Mouse (Mus musculus) adrenal gland, postnatal 36 days (tissue): Measurements from ENCODE around the gene Gclc. TPM values are rescaled to one million over a fixed set of nuclear protein-coding genes. Genes with fewer than 3 reads are reported as not detected.

Experiments
- DNase-seq, 2 experiments: peaks; one replicate each; pipeline ENCODE4 v3.0.0; 2021; ENCODE audit warnings: mixed read lengths in 1 of 2
- long read RNA-seq, 2 experiments: library from polyadenylated mRNA; stranded (forward); transcript quantifications; one replicate each; pipeline ENCODE4 v2.0.0; 2021; ENCODE audit warnings: borderline sequencing depth in 2 of 2
- total RNA-seq, 2 experiments: library from RNA; stranded (reverse); gene quantifications; 2 replicates each; pipeline ENCODE4 v1.2.3; 2021

Gene Gclc
- total RNA-seq, result 10 to 100 TPM; 40.9 to 47.2 TPM
- long read RNA-seq, experiment 1, transcript Gclc-201 (16 exons, 3,423 nt), result major isoform, 50 of 62 reads
- long read RNA-seq, experiment 1, partial matches to known transcripts, result 4 of 62 reads
- long read RNA-seq, experiment 1, other reads (novel, unspliced or antisense), result 8 of 62 reads
- long read RNA-seq, experiment 2, transcript Gclc-201 (16 exons, 3,423 nt), result major isoform, 6 of 10 reads
- long read RNA-seq, experiment 2, partial matches to known transcripts, result 3 of 10 reads
- long read RNA-seq, experiment 2, other reads (novel, unspliced or antisense), result 1 of 10 reads

DNA sequence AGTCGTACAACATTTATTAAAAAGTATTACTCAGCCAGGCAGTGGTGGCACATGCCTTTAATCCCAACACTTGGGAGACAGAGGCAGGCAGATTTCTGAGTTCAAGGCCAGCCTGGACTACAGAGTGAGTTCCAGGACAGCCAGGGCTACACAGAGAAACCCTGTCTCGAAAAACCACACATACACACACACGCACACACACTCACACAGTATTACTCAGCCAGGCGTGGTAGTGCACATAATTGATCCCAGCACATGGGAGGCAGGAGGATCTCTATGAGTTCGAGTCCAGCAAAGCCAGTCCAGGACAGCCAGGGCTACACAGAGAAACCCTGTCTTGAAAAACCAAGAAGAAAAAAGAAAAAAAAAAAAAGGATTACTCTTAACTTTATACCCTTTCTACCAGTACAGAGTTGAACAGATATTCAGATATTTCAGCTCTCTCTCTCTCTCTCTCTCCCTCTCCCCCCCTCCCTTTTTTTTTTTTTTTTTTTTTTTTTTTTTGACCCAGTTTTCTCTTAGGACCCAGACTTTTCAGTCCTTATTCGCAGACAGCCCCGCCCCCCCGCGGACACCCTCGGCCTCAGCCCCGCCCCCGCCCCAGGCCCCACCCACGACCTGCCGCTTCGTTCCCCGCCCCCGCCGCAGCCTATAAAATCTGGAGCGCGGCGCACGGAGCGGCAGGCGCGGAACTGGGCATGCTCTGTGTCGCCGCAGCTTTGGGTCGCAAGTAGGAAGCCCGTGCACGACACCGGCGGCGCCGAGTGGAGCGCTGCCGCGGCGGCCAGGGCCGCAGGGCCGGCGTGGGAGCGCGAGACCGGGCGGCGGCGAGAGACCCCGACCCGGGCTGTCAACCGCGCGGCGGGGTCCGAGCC is at the start of gene Gclc:
Gene Gclc, plus strand, starts transcription at position 683 of the 875 bp plus-strand sequence.
- DNase-seq, result peak; percentile 93 to 95

DNA sequence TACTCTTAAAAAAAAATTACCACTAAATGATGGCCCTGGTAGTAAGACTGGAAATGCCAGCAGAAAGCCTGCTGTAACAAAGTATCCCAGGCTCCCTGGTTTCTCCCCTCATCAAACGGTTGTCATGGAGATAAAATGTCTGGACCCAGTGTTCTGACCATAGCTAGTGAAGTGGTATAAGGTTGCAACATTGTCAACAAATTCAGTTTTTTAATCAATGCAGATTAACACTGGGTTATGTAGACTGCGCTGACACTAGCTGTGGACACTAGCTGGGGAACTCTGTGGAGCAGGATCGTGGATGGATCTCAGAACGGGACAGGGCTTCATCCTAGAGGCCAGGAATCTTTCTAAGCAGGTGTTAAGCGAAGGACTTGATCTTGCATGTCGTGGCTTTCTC is 47.8 kb upstream of the Gclc start:
- no peak for DNase-seq

DNA sequence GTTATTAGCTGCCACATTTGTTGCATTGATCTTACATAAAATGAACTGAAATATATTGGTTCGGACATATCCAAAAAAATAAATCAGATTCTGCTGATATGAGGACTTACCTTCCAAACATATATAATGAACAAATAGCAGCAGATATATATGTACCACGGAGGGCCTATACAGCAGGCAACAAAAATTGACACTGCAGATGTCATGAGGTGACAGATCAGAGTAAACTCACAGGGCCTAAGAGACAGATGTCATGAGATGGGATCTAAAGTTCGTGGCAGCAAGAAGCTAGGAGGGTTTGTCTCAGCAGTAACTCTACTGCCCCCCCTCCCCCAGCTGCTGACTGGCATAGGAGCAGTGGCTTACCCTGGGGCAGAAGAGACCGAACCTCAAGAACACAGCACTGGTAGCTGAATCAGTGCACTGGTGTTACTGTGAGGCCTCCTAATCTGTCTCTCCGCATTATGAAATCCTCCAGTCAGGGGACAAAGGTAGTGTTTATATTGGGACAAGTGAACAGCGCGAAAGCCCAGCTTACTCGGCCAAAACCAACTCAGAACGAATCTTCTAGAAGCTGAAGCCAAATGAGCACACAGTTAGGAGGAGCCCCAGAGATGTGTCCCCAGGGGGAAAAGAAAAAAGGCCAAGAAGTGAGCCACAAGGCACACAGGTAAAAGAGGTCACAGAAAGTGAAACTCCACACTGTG is 46.7 kb upstream of the Gclc start:
- DNase-seq, result no peak

- DNase-seq, result no peak
These were observed 45.4 kb upstream of the Gclc start for GRCm38 (mm10) chr9:77708950-77709349.

GRCm38 (mm10) chr9:77711021-77711569 is 43.2 kb upstream of the Gclc start:
- no peak for DNase-seq

GRCm38 (mm10) chr9:77712816-77713215 is 41.5 kb upstream of the Gclc start:
- DNase-seq, result no peak

- no peak for DNase-seq
These were observed 41.0 kb upstream of the Gclc start for GRCm38 (mm10) chr9:77713301-77713700.

GRCm38 (mm10) chr9:77715262-77715661 is 39.1 kb upstream of the Gclc start:
- no peak for DNase-seq

DNA sequence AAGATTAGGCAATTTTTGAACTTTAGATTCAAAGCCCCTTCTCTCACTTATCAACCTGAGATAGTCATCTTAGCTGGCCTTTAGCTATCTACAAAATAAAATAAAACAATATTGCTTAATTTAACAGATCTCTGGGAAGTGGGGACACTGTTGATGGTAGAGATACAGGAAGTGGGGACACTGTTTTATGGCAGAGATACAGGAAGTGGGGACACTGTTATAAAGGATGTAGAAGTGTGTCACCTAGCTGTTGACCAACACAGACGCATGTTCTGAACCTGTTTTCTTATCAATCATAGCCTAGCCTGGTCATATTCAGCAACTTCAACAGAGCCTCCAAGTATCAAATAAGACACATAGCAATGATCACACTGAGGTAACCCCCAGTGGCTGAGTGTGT is 38.3 kb upstream of the Gclc start:
- DNase-seq, result no peak

DNA sequence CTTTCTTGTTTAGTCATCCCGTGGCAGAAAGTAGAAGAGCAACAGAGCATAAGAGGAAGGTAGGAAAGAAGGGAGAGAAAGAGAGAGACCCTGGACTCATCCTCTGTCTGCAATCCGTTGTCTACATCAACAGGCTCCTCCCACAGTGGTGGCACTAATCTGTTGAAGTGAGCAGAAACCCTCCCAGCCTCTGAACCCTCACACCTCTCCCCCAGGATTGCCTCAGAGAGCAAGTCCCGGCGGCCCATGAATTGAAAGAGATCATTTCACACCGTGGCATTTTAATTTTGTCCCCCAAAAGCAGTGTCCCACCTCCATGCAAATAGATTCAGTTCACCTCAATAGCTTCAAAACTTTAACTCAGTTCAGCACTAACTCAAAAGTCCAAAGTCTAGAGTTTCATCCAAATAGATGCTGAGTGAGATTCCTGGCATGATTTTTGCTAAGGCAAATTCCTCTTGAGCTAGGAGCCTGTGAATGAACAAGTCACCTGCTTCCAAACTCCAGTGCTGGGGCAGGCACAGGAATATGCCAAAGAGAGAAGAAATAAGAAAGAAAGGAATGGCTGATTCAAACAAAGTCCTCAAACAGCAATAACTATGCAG is 36.4 kb upstream of the Gclc start:
- DNase-seq, result no peak

DNA sequence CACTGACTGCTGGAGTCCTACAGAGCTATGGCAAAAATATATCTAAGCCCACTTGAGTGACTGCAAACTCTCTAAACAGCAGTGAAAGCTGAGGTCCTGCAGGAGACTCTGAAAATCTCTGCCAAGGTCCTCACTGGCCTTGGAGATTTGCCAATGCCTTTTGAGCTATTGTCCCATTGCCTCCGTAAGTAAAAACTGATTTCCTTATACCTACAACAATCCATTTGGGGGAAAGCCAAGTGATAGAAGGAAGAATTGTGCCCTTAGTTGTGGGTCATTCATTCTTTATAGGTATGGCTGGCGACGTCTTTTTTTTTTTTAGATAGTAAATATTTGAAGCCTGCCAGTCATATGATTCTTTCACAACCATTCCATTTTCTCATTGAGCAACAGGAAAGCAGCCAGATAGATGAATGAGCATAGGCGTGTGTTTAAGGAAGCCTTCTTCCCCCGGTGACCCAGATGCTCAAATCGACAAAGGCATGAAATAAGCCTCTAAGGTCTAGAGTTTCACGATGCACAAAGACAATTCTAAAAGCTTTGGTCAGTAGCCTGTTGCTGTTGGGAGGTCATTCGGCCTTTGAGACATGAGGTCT is 35.4 kb upstream of the Gclc start:
- DNase-seq, result peak; percentile 16 to 18

DNA sequence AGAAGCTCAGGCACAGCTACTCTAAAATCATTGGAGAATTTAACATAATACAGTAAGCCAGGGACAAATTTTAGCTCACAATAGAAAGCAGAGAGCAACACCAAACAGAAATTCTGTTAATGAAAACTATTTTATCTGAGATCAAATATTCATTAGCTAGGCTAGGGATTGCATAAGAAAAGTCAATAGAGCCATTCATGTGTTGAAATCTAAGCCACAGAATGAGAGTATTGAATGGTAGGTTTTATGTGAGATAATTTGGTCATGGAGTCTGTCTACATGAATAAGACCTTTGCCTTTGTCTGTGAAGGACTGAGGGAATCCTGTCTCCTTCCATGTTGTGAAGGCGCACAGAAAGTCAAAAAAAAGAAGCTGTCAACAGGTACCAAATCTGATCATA is 34.7 kb upstream of the Gclc start:
- DNase-seq, result no peak

DNA sequence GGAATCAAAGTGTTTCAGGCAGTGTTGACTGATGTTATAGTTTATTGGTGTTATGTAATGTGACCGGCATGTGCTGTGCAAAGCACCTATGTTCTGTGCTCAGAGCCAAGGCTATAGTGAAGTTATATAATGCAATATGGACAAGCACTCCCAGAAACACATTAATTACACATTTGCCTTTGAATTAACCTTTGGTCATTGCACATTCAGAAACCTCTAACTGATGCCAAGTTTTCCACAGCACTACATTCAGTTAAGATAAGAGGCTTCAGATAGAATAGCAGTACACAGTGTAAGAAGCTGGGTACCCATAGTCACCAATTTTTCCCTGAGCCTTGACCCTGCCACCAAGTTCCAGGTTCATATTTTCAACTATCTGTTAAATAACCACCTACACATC is 32.0 kb upstream of the Gclc start:
- no peak for DNase-seq

GRCm38 (mm10) chr9:77724216-77724615 is 30.1 kb upstream of the Gclc start:
- DNase-seq, result no peak

DNA sequence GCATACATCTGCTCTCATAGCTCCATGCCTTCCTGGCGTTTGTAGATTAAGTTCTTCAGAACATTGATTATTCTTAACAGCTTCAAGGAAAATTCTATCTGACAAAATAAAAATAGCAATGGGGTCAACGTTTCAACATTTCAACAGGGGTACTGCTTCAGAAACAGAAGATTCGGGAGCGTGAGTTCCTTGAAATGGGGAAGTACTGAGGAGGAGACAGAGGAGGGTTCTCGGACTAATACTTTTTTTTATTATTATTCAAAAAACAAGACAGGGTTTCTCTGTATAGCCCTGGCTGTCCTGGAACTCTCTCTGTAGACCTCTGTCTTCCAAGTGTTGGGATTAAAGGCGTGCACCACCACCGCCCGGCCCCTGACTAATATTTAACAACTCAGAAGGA is 28.9 kb upstream of the Gclc start:
- DNase-seq, result no peak

DNA sequence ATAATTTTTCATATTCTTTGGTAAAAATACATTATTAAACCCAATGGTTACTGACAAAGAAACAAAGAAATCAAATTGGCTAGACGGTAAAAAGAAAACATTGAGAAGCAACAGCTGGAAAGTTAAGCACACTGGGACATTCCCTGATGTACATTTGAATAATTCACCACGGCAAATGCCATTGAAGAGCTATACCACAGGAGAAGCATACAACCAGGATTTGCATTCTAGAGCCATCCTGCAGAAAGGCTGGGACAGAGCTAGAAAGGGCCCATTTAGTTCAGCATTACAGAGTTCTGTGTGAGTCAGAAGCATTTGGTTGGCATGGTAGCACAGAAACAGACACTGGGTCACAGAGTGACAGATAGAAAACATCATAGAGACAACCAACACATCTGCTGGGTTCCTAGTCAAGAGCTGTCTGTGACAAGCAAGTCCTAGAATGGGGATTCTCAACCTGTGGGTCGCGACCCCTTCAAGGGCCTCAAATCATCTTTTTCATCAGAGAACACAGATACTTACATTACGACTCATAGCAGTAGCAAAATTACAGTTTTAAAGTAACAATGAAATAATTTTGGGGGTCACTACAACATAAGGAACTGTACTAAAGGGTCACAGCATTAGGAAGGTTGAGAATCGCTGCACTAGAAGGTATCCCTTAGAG is 28.2 kb upstream of the Gclc start:
- no peak for DNase-seq

GRCm38 (mm10) chr9:77727012-77727411 is 27.3 kb upstream of the Gclc start:
- DNase-seq, result no peak

GRCm38 (mm10) chr9:77732067-77732466 is 22.3 kb upstream of the Gclc start:
- DNase-seq, result no peak

DNA sequence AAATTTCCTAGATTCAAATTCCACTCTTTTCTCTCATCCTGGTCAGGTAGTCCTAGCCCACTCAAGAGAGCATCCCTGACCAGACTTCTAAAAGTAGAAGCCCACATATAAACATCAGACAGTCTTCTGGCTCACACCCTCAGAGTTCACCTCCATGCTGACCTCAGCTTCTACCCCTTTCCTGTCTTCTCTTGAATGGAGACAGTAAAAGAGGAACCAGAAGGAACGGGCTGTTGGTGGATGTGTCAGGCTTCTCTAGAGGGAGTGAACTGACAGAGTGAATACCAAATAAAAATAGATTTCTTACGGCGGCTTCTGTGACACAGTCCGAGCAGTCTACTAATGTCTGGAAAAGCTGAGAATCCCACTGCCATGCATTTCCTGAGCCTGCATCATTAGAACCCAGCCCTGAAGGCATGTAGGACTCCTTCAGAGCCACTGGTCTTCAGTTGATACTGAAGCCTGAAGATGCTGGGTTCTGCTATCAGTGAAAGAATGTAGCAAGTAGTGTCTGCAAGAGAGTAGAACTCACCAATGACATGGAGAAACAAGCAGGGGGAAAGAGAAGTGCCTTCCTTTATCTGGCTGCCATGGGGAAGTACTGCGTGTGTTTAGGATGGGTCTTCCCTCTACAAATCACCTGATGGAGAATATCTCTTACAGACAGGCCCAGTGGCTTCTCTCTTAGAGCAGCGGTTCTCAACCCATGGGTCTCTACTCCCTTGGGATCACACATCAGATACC is 16.9 kb upstream of the Gclc start:
- no peak for DNase-seq

DNA sequence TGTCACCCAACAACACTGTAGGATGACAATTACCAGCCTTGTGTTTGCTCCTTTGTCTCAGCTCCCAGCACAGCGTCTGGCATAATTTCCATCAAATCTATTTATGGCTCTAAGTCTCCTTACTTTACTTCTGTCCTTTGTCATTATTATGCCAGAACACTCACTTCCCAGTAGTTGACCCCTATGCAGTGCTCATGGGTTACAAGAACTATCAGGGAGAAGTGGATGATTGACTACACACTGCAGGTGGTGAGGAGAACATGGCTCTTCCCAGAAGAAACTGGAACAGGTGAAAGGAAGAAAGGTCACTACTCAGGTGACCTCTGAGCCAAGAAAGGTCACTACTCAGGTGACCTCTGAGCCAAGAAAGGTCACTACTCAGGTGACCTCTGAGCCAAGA is 12.9 kb upstream of the Gclc start:
- no peak for DNase-seq
